In genomic region chr4:141302428-141303401, GRCm38 (mm10) we compare ENCODE assay signal across 8 mouse cellular contexts. TPM values are rescaled to one million over a fixed set of nuclear protein-coding genes. Genes with fewer than 3 reads are reported as not detected.
DNase-seq lines count a peak whose midpoint lies in the region; ATAC-seq and TF ChIP-seq lines count a peak whose summit lies in the region.

No protein-coding gene starts in this region.

- peaks cover 31% of the 10 kb centered on the region for H3K4me1 ChIP-seq in thymus, adult 2 months (replicated peaks; ENCODE audit: control insufficient read depth, insufficient read depth, low read length)
- H3K4me1 ChIP-seq in liver, embryonic 12.5 days = peaks cover 31% of the 10 kb centered on the region
- H3K4me1 ChIP-seq in stomach, postnatal 0 days (replicated peaks; ENCODE audit: control insufficient read depth, insufficient read depth) = no peaks in the 10 kb centered on the region

- no peak for TF ChIP-seq CTCF in gastrocnemius, adult 2 months (IDR thresholded peaks at IDR 0.05)
- no peak for TF ChIP-seq CTCF in thymus, adult 2 months (IDR thresholded peaks at IDR 0.05; ENCODE audit: borderline replicate concordance, control insufficient read depth, extremely low read depth, insufficient read depth, low read length, poor library complexity)
- no peak for TF ChIP-seq CTCF in stomach, postnatal 0 days (IDR thresholded peaks at IDR 0.05; ENCODE audit: low read depth)

- TF ChIP-seq EP300 in stomach, postnatal 0 days (optimal IDR thresholded peaks at IDR 0.05) = no peak

- H3K4me2 ChIP-seq in liver, embryonic 12.5 days = peak overlapping the region; percentile 61
- peak overlapping the region; percentile 87 for H3K4me2 ChIP-seq in stomach, postnatal 0 days (replicated peaks; ENCODE audit: low read depth)

- no peaks in the 10 kb centered on the region for H3K9me3 ChIP-seq in liver, embryonic 12.5 days (replicated peaks)
- H3K9me3 ChIP-seq in stomach, postnatal 0 days (ENCODE audit: control insufficient read depth, low read length) = no peaks in the 10 kb centered on the region

- no peak for TF ChIP-seq POLR2A in thymus, adult 2 months (IDR thresholded peaks at IDR 0.05; ENCODE audit: control insufficient read depth, extremely low read depth, insufficient read depth, low read length, poor library complexity)

- intact Hi-C loops in gastrocnemius, adult 2 months (cut with DNase I) = no loop called here
- intact Hi-C loops in left cerebral cortex, postnatal 14 days (cut with DNase I) = no loop called here

- peak overlapping the region; percentile 90 for H3K27ac ChIP-seq in gastrocnemius, adult 2 months
- no peak overlapping the region for H3K27ac ChIP-seq in thymus, adult 2 months (ENCODE audit: control insufficient read depth, insufficient read depth, low read length)
- no peak overlapping the region for H3K27ac ChIP-seq in liver, embryonic 12.5 days
- H3K27ac ChIP-seq in stomach, postnatal 0 days (replicated peaks) = peak overlapping the region; percentile 91

- peaks cover 20% of the 10 kb centered on the region for H3K27me3 ChIP-seq in thymus, adult 2 months (ENCODE audit: control insufficient read depth, insufficient read depth, low read length)
- H3K27me3 ChIP-seq in liver, embryonic 12.5 days (replicated peaks) = peaks cover 72% of the 10 kb centered on the region
- H3K27me3 ChIP-seq in stomach, postnatal 0 days (ENCODE audit: control insufficient read depth, insufficient read depth, low read length) = no peaks in the 10 kb centered on the region

- peak overlapping the region; percentile 64; the same call in 1 of the 2 replicates for H3K9ac ChIP-seq in liver, embryonic 12.5 days
- H3K9ac ChIP-seq in stomach, postnatal 0 days (ENCODE audit: low read length) = peak overlapping the region; percentile 91

- WGBS in thymus, adult 2 months = 18% methylated on average over 27 of the region's 27 CpGs
- WGBS in liver, embryonic 12.5 days (ENCODE audit: insufficient replicate concordance) = 15% methylated on average over 27 of the region's 27 CpGs
- WGBS in stomach, postnatal 0 days = 21% methylated on average over 27 of the region's 27 CpGs

- H3K36me3 ChIP-seq in thymus, adult 2 months (ENCODE audit: control insufficient read depth, insufficient read depth, low read length) = no peaks in the 10 kb centered on the region
- peaks cover 3% of the 10 kb centered on the region; the same call in 1 of the 2 replicates for H3K36me3 ChIP-seq in liver, embryonic 12.5 days
- no peaks in the 10 kb centered on the region; the same call in 1 of the 2 replicates for H3K36me3 ChIP-seq in stomach, postnatal 0 days (ENCODE audit: control insufficient read depth, insufficient read depth, low read length)

- DNase-seq in gastrocnemius, adult 2 months = no peak
- DNase-seq in gastrocnemius, adult 8-10 months (ENCODE audit: low spot score in 2 of 2) = no peak
- DNase-seq in thymus, adult 2 months = no peak
- no peak for DNase-seq in thymus, postnatal 14 days
- no peak for DNase-seq in stomach, postnatal 0 days (ENCODE audit: low spot score)
- DNase-seq in left cerebral cortex, postnatal 14 days (ENCODE audit: low spot score in 2 of 2) = no peak
- no peak for DNase-seq in thymus, postnatal 4 days

- H3K4me3 ChIP-seq in gastrocnemius, adult 2 months = peak overlapping the region; percentile 77
- H3K4me3 ChIP-seq in thymus, adult 2 months (ENCODE audit: control insufficient read depth, insufficient read depth, low read length) = 0 out of 2 replicates have a peak overlapping the region, but pooled peaks have one; percentile 2
- H3K4me3 ChIP-seq in liver, embryonic 12.5 days = peak overlapping the region; percentile 59
- H3K4me3 ChIP-seq in stomach, postnatal 0 days (ENCODE audit: low read depth, low read length) = peak overlapping the region; percentile 81

- ATAC-seq in liver, embryonic 12.5 days = no peak
- no peak for ATAC-seq in stomach, postnatal 0 days (ENCODE audit: low FRiP score, low TSS enrichment)

RNA-seq across cellular contexts. Expression of gene Epha2, which starts 1.7 kb away (rescaled TPM):
- 1 to 10 TPM; 1.8 to 2.6 TPM for total RNA-seq in gastrocnemius, adult 2 months (2021)
- 1 to 10 TPM in 3 of 4 experiments, under 1 TPM in 1; 0.85 to 2.0 (median 1.8) TPM for total RNA-seq in gastrocnemius, adult 8-10 months (2022)
- 3.6 and 3.9 TPM in 2 replicates for polyA plus RNA-seq in thymus, adult 2 months (2012; rRNA removed)
- polyA plus RNA-seq in liver, embryonic 12.5 days (2016; fragmentation: Nextera tagmentation; extraction: Ambion mirVana) = 2.1 TPM in 2 replicates
- 3.9 and 4.9 TPM in 2 replicates for polyA plus RNA-seq in stomach, postnatal 0 days (2015; fragmentation: Nextera tagmentation; extraction: Ambion mirVana)
- 1 to 10 TPM; 2.2 to 2.7 TPM for total RNA-seq in left cerebral cortex, postnatal 14 days (2021)

Comparison
In these comparisons a context has a peak if more than half of its experiments do, and no peak if none do; other contexts are left out.
1. H3K27ac ChIP-seq: peak in gastrocnemius, adult 2 months (single experiment) and stomach, postnatal 0 days (single experiment); none in thymus, adult 2 months (single experiment) and liver, embryonic 12.5 days (single experiment).
2. H3K4me3 ChIP-seq: peak in every context shown above with its lines; median percentile 81 in stomach, postnatal 0 days; 77 in gastrocnemius, adult 2 months; 59 in liver, embryonic 12.5 days; 2 in thymus, adult 2 months.